Mouse (Mus musculus): ENCODE results near the gene Trappc3.

Gene Trappc3

GRCm38 (mm10) chr4:126314393-126314792, 52.3 kb downstream of the Trappc3 start:
- DNase-seq (ENCODE audit: low spot score): no peak

GRCm38 (mm10) chr4:126315931-126316330, 53.8 kb downstream of the Trappc3 start:
- DNase-seq (ENCODE audit: low spot score): no peak

- no peak for DNase-seq (ENCODE audit: low spot score)
Observed at GRCm38 (mm10) chr4:126316443-126317040, 54.4 kb downstream of the Trappc3 start.

GRCm38 (mm10) chr4:126319806-126320205, 57.7 kb downstream of the Trappc3 start:
- DNase-seq (ENCODE audit: low spot score): no peak

GRCm38 (mm10) chr4:126321111-126321853, 59.2 kb downstream of the Trappc3 start, which contains the start of gene Adprhl2:
TSS of gene Adprhl2 (minus strand) at chr4:126321703.
- DNase-seq (ENCODE audit: low spot score): peak; percentile 90

- no peak for DNase-seq (ENCODE audit: low spot score)
Observed at GRCm38 (mm10) chr4:126321854-126322511, 59.9 kb downstream of the Trappc3 start.

- no peak for DNase-seq (ENCODE audit: low spot score)
Observed at GRCm38 (mm10) chr4:126322646-126323045, 60.5 kb downstream of the Trappc3 start.

- DNase-seq (ENCODE audit: low spot score): no peak
Observed at GRCm38 (mm10) chr4:126324861-126325260, 62.7 kb downstream of the Trappc3 start.

GRCm38 (mm10) chr4:126325281-126325861, 63.2 kb downstream of the Trappc3 start, which contains the start of gene Tekt2:
TSS of gene Tekt2 (minus strand) at chr4:126325688.
- DNase-seq (ENCODE audit: low spot score): no peak

All from ovary, adult 18-20 months (tissue).